Mouse (Mus musculus) monocyte, adult 2 months (primary cell): Measurements from ENCODE around the gene Ces3a.
"Not testable (repeated sequence)": the region's sequence is repeated elsewhere in the genome, so short reads cannot be mapped to it uniquely, and the experiment has no call there.

Experiments used
- DNase-seq, 2 experiments: peaks; one replicate each; pipeline ENCODE4 v3.0.0; 2022; ENCODE audit warnings: low spot score in 2 of 2, low read depth in 1 of 2

The Ces3a gene

DNA sequence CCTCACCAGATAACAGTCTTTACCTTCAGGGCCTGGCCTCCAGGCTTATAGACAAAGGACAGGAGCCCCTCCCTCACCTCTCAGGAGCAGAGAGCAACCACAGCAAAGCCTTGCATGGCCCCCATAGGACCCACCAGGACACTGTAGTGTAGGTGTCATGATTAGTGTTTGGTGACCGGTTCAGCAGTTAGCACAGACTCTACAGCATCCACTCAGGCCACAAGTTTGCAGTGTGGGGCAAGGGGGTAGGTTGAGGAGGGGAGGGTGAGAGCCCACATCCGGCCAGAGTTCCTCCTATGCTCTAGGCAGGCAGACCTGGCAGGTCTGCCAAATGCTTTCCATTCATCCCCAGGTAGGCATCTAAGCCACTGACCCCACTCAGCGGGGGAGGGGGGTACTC, 45.6 kb downstream of the Ces3a start:
- no peak for DNase-seq

- not testable (repeated sequence) for DNase-seq
These were observed 53.8 kb downstream of the Ces3a start for GRCm38 (mm10) chr8:105102101-105102785.

GRCm38 (mm10) chr8:105103701-105104100, 55.3 kb downstream of the Ces3a start:
- DNase-seq: not testable (repeated sequence)

GRCm38 (mm10) chr8:105104220-105104619, 55.8 kb downstream of the Ces3a start:
- DNase-seq: no peak
